Mouse (Mus musculus) brain, embryonic 14.5 days (tissue): Measurements from ENCODE around the gene Kif1a.

ENCODE experiments used
- CTCF ChIP-seq: fragments of 200-500 bp; IDR thresholded peaks from 2 replicates; pipeline ENCODE4 v1.5.1; 2012; ENCODE audit warnings: inconsistent platforms, mild to moderate bottlenecking, moderate library complexity, borderline replicate concordance; ENCODE audit not compliant: insufficient read depth, insufficient read length; ENCODE audit errors: extremely low read depth
- POLR2A ChIP-seq: fragments of 200-500 bp; IDR thresholded peaks from 2 replicates; pipeline ENCODE4 v1.6.1; 2012; ENCODE audit warnings: mild to moderate bottlenecking, inconsistent platforms, borderline replicate concordance; ENCODE audit not compliant: poor library complexity, insufficient read depth, insufficient read length, severe bottlenecking; ENCODE audit errors: extremely low read depth

GRCm38 (mm10) chr1:92972854-92973253 lies 128.9 kb downstream of the Kif1a start:
- TF ChIP-seq POLR2A = no peak
- no peak for TF ChIP-seq CTCF
